Mouse (Mus musculus) urinary bladder, postnatal 36 days (tissue): ENCODE measurements at regions not wholly inside any gene's neighbourhood (a gene's known extent, or its start where the extent isn't known, plus 50 kb on each side); places are given as distances from the start of the nearest gene placed in this dataset.
A peak's percentile ranks its signal among the peaks of the same experiment; 100 is the strongest.

ENCODE experiments used
- DNase-seq, 2 experiments: peaks; one replicate each; pipeline ENCODE4 v3.0.0; 2022; ENCODE audit warnings: low spot score in 2 of 2, mixed read lengths in 1 of 2

DNA sequence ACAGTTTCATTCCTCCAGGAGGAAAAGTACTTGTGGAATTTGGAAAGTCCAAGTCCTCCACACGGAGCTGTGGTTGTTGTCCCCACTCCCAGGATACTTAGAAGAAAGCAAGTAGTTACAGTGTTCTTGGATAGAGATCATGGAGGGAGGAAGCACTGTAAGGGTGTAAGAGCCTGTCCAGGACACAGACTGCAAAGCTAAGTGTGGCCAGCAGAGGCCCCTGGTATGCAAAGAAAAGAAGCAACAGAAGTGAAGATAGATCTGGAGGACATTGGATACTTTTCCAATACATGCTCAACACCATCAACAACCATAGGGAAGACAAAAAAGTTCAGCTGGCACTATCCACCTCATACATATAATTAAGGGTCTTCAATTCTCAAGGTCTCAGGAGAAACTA is 197.4 kb downstream of the Meis1 start:
- peak; percentile 19 to 23 for DNase-seq

GRCm38 (mm10) chr11:18814110-18814509 is 204.7 kb downstream of the Meis1 start:
- no peak for DNase-seq

DNA sequence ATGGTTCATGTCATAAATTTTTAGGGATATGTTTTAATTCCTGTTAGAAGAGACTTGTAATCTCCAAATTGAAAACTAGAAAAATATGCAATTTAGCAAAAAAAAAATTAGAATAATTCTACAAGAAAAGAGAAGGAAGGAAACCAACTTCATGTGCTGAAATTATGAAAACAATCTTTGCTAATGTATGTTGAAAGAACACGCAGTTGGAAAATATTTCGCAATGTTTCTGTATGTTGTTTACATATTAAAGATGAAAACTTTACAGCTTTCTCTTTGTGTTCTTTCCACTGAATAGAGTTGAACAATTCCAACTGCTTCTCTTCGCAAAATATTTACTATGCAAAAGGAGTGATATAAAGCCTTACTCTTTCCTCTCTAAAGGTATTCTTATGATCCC is 251.3 kb downstream of the Meis1 start:
- DNase-seq, result no peak

DNA sequence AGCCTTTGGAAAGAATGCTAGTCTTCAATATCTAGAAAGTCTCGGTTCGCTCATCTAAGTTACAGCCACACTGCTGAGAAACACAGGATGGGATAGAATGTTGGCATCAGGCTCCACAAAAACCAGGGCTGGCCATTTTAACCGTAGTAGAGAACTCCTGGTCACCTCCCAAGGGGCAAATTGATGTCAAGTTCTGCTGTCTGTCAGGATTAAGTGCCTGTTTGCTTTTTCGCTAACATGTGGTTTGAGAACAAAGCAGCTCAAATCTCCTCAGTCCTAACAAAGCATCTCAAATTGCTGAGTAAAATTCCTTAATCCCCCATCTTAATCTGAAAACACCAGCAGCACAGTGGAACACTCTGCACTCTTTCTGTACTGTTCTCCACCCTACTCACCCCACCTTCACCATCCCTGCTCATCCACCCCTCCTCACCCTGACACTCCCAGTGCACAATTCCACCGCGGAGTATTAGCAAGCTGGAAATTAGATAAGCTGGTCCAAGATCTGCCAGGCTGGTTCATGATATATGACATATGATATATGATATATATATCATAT is 252.2 kb downstream of the Meis1 start:
- no peak for DNase-seq

GRCm38 (mm10) chr11:18758591-18759074 is 260.2 kb downstream of the Meis1 start:
- no peak for DNase-seq

GRCm38 (mm10) chr11:18756576-18756975 is 262.2 kb downstream of the Meis1 start:
- no peak for DNase-seq

- DNase-seq, result no peak
Measured at GRCm38 (mm10) chr11:18754732-18755525, 263.9 kb downstream of the Meis1 start.

DNA sequence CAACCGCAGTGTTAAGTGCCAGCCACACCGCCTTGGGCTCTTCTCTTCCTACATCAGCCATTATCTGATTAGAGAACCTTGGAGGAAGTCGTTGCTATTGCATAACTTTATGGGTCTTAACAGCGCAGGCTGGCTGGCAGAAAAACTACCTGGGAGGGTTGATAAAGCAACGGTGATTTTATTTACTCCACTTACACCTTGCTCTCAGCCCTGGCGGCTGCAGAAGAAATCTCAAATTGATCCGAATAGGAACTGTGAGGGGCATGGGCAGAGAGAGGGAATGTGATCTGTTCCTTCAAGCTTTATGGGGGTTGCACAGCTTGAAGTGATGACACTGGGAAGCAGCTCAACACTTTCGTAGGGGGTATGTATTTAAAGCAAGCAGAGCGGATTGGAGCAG is 264.9 kb downstream of the Meis1 start:
- DNase-seq, result peak in 1 of 2 experiments; percentile 55

GRCm38 (mm10) chr11:18753246-18753645 is 265.5 kb downstream of the Meis1 start:
- no peak for DNase-seq

GRCm38 (mm10) chr11:18752512-18752911 is 266.3 kb downstream of the Meis1 start:
- no peak for DNase-seq

GRCm38 (mm10) chr11:18750911-18751841 is 267.6 kb downstream of the Meis1 start:
- no peak for DNase-seq

GRCm38 (mm10) chr11:18750080-18750375 is 268.8 kb downstream of the Meis1 start:
- no peak for DNase-seq

GRCm38 (mm10) chr11:18749265-18750079 is 269.3 kb downstream of the Meis1 start:
- no peak for DNase-seq

DNA sequence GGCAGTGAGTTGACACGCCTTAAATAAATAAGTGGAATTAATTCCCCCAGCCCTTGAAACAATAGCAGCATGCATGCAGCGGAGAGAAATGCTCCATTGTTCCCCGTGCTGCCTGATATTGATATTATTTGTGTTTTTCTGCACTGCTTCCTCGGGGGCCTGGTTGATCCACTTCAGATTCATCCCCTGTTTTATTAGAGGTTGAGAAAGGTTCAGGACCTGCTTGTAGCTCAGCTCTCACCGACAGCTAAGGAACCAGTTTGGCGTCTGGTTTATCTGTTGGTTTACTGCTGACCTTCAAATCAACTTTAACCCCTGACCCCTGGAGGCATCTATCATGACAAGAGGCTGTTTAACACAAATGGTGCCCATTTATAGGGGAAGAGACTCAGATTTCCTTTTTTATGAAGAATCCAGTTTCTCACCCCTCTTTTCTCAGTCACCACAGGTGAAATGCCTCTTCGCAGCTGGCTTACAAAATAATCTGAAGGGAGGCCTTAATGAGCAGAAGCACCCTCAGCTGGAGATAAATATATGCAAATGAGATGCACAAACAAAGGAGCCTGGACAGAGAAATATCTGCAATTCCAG is 270.8 kb downstream of the Meis1 start:
- DNase-seq, result no peak

DNA sequence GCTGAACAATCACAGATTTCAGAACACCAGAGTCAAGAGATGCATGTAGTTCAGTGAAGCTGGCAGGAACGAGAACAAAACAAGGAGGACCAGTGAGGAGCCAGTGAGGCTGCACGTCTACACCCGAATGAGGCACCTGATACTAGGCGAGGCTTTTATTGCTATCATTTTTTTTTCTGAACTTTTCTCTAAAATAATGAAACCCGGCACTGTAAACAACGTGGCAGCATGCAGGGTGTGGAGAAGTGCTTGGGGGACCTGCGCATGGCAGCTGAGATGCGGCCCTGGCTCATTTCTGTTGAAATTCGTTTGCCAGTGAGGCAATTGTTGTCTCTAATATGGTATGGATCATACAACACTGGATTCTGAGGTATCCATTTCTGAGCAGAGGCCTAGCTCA is 271.4 kb downstream of the Meis1 start:
- DNase-seq, result no peak

GRCm38 (mm10) chr11:18746486-18746885 is 272.3 kb downstream of the Meis1 start:
- DNase-seq, result no peak

DNA sequence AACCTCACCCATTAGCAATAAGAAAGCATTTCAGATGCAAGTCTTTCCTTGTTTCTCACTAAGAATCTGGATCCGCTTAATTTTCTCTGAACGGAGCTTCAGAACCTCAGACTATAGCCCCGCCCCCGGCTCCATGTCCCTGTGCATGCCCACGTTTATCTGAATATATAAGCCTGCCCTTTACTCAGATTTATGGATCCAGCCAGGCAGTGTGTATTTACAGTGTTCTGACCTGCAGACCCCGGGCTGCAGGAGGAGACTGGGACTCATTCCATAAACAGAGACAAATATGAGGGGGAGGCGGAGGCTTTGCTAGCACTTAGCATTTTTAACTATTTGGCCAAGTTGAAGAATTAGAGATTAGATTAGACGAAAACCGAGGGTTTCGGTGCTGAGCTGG is 272.9 kb downstream of the Meis1 start:
- peak in 1 of 2 experiments; percentile 24 for DNase-seq

DNA sequence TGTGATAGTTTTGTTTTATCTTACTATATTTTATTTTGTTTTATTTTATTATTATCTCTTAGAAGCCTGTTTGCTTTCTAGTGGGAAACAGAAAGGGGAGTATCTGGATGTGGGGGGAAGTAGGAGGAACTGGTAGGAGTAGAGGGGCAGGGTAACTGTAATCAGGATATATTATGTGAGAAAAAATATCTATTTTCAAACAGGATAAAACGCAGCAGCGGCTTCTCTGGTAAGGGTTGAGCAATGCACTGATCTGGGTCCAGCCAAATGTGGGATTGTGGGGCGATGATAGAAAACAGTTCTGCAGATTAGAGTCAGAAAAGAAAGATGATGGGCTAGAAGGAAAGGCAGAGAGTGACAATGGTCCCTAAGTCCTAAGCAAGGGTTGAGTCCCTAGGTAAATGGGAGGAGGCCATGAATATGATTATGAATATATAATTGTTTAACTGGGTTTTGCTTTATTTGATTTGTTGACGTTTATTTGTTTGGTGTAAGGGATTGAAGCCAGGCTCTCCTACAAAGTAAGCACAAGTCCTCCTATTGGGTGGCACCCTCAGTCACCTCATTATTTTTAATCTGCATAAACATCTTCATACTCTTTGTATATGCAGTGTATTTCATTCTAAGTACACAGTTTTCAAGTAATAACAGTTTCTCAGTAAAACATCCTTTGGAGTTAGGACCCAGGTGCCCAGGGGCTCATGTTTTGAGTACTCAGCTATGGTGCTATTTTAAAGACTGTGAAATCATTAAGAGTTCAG is 283.7 kb downstream of the Meis1 start:
- DNase-seq, result no peak

- DNase-seq, result no peak
Measured at GRCm38 (mm10) chr11:18734075-18734474, 284.7 kb downstream of the Meis1 start.

- no peak for DNase-seq
Measured at GRCm38 (mm10) chr11:18729742-18730141, 289.0 kb downstream of the Meis1 start.
